Mouse (Mus musculus) erythroblast, embryonic 14.5 days (primary cell): ENCODE measurements around the gene Tex22.

Experiments
- GATA1 ChIP-seq: IDR thresholded peaks from 2 replicates; pipeline ENCODE4 v1.6.1; 2012; ENCODE audit warnings: low read length, inconsistent platforms, mixed read lengths
- TAL1 ChIP-seq: IDR thresholded peaks from 3 replicates; pipeline ENCODE4 v1.6.1; 2012; ENCODE audit warnings: low read length, inconsistent platforms, mixed read lengths

DNA sequence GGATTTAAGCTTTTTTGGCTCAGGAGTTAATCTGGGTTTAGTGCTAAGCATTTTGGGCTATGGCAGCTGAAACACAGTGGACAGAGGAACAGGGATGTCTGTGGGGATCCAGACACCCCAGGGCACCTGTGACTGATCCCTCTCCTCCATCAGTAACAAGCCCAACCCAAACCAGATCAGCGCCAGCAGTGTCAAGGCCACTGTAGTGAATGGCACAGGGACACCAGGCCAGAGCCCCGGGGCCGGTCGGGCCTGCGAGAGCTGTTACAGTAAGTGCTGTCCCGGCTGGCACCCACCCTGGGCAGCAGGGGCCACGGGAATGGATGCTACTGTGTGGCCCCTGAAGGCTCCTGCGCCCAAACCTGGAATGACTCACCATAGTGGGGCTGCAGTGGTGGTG, 56.4 kb downstream of the Tex22 start:
- TF ChIP-seq GATA1: no peak
- TF ChIP-seq TAL1: no peak
